Mouse (Mus musculus) cerebellum, postnatal 36 days (tissue): ENCODE measurements around the gene Rimbp3.
"Not testable (repeated sequence)": the region's sequence is repeated elsewhere in the genome, so short reads cannot be mapped to it uniquely, and the experiment has no call there.

Experiments used
- DNase-seq, 2 experiments: peaks; one replicate each; pipeline ENCODE4 v3.0.0; 2021 to 2022; ENCODE audit warnings: mixed read lengths in 2 of 2

The Rimbp3 gene

GRCm38 (mm10) chr16:17208389-17209361 lies at the start of gene Rimbp3:
Rimbp3 (plus strand) TSS chr16:17208603.
- DNase-seq, result peak; percentile 73 to 79

GRCm38 (mm10) chr16:17165478-17165877 lies 42.9 kb upstream of the Rimbp3 start:
- DNase-seq, result not testable (repeated sequence)

- DNase-seq, result no peak
These were observed 41.2 kb upstream of the Rimbp3 start for GRCm38 (mm10) chr16:17167179-17167578.

GRCm38 (mm10) chr16:17168049-17168448 lies 40.4 kb upstream of the Rimbp3 start:
- DNase-seq, result no peak

- no peak for DNase-seq
These were observed 32.6 kb upstream of the Rimbp3 start for GRCm38 (mm10) chr16:17175765-17176164.

- DNase-seq, result no peak
These were observed 30.7 kb upstream of the Rimbp3 start for GRCm38 (mm10) chr16:17177623-17178170.

GRCm38 (mm10) chr16:17179706-17180105 lies 28.7 kb upstream of the Rimbp3 start:
- DNase-seq, result no peak

GRCm38 (mm10) chr16:17181382-17181781 lies 27.0 kb upstream of the Rimbp3 start:
- no peak for DNase-seq

- DNase-seq, result no peak
These were observed 26.3 kb upstream of the Rimbp3 start for GRCm38 (mm10) chr16:17182136-17182535.

GRCm38 (mm10) chr16:17183003-17183402 lies 25.4 kb upstream of the Rimbp3 start:
- no peak for DNase-seq

- DNase-seq, result no peak
These were observed 22.9 kb upstream of the Rimbp3 start for GRCm38 (mm10) chr16:17185475-17185874.

- no peak for DNase-seq
These were observed 14.6 kb upstream of the Rimbp3 start for GRCm38 (mm10) chr16:17193823-17194222.

- no peak for DNase-seq
These were observed 8.1 kb upstream of the Rimbp3 start for GRCm38 (mm10) chr16:17200121-17200952.

- DNase-seq, result peak; percentile 84 to 86
These were observed 7.3 kb upstream of the Rimbp3 start for GRCm38 (mm10) chr16:17200953-17201707.

GRCm38 (mm10) chr16:17201977-17202376 lies 6.4 kb upstream of the Rimbp3 start:
- no peak for DNase-seq

GRCm38 (mm10) chr16:17202549-17202948 lies 5.9 kb upstream of the Rimbp3 start, which contains the start of gene Ube2l3:
Ube2l3 (minus strand) TSS chr16:17202649.
- DNase-seq, result no peak

- peak; percentile 13 to 28 for DNase-seq
These were observed 3.4 kb upstream of the Rimbp3 start for GRCm38 (mm10) chr16:17204990-17205389.

- peak in 1 of 2 experiments; percentile 16 for DNase-seq
These were observed 1.1 kb downstream of the Rimbp3 start for GRCm38 (mm10) chr16:17209404-17209960.

- DNase-seq, result peak; percentile 91 to 92
These were observed 1.8 kb downstream of the Rimbp3 start for GRCm38 (mm10) chr16:17209981-17210838.

- DNase-seq, result no peak
These were observed 8.7 kb downstream of the Rimbp3 start for GRCm38 (mm10) chr16:17216934-17217633.
